10 mouse cellular contexts compared by ENCODE assay signal in the genomic region with DNA sequence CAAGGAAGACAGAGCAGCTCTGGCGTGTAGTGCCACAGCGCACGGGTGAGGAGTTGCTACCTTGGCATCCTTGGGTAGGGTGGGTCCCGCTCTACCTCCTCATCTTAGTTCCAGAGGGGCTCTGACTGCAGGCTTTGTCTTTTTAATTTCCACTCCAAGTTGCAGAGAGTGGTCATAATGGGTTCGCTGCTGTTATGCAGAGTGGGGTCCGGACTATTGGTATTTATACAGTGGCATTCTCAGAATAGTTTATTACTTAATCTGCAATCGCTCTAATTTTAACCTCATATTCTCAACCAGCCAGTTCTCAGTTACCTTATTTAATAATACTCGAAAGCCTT. TPM values are rescaled to one million over a fixed set of nuclear protein-coding genes. Genes with fewer than 3 reads are reported as not detected.
A peak's percentile ranks its signal among the peaks of the same experiment; 100 is the strongest.
DNase-seq lines count a peak whose midpoint lies in the region; ATAC-seq and TF ChIP-seq lines count a peak whose summit lies in the region.
"Had no signal": no experiment of that assay in that cellular context is flagged by ENCODE, and none has a peak within 500 bp of the region (broad histone marks: within the 10 kb centered on the region; RNA-seq: fewer than 3 reads in every experiment).

No protein-coding gene starts in this region.

- no peaks in the 10 kb centered on the region for H3K36me3 ChIP-seq in heart, embryonic 16.5 days (ENCODE audit: control insufficient read depth, insufficient read depth)
- H3K36me3 ChIP-seq in hindbrain, embryonic 15.5 days = no peaks in the 10 kb centered on the region
- H3K36me3 ChIP-seq in midbrain, embryonic 13.5 days = no peaks in the 10 kb centered on the region

- intact Hi-C loops in heart, postnatal 10 days (cut with DNase I) = loop anchor here (2.0 kb wide), 1 partner anchor 34 kb away; no protein-coding TSS in a partner anchor

- H3K4me3 ChIP-seq in heart, embryonic 16.5 days (ENCODE audit: low read length) = peak overlapping the region; percentile 63
- peak overlapping the region; percentile 80 for H3K4me3 ChIP-seq in cortical plate, adult 2 months (ENCODE audit: insufficient read depth, low read length)
- peak overlapping the region; percentile 56 for H3K4me3 ChIP-seq in hindbrain, embryonic 15.5 days
- peak overlapping the region; percentile 58 for H3K4me3 ChIP-seq in midbrain, embryonic 13.5 days (replicated peaks)
- H3K4me3 ChIP-seq: myocyte had no signal

- H3K27me3 ChIP-seq in heart, embryonic 16.5 days (ENCODE audit: control insufficient read depth, insufficient read depth, low read length) = no peaks in the 10 kb centered on the region
- no peaks in the 10 kb centered on the region for H3K27me3 ChIP-seq in hindbrain, embryonic 15.5 days
- H3K27me3 ChIP-seq in midbrain, embryonic 13.5 days = 0 out of 2 replicates have a peak, but pooled peaks cover 3% of the 10 kb centered on the region
- H3K27me3 ChIP-seq: CH12.LX had no signal

- ATAC-seq in heart, embryonic 16.5 days (replicated peaks; ENCODE audit: extremely low read depth, insufficient read depth, low FRiP score) = no peak
- no peak for ATAC-seq in hindbrain, embryonic 15.5 days (ENCODE audit: low FRiP score, low read depth)
- no peak; the same call in 1 of the 2 replicates for ATAC-seq in midbrain, embryonic 13.5 days
- no peak for ATAC-seq in monocyte, adult 5-6 weeks (replicated peaks; ENCODE audit: insufficient number of reproducible peaks, low FRiP score, low TSS enrichment, poor library complexity, severe bottlenecking)

- H3K27ac ChIP-seq in heart, embryonic 16.5 days (ENCODE audit: low read length) = peak overlapping the region; percentile 69
- H3K27ac ChIP-seq in cortical plate, adult 2 months (ENCODE audit: insufficient read depth, low read length) = no peak overlapping the region
- H3K27ac ChIP-seq in hindbrain, embryonic 15.5 days (replicated peaks) = peak overlapping the region; percentile 79
- peak overlapping the region; percentile 67 for H3K27ac ChIP-seq in midbrain, embryonic 13.5 days

- peaks cover 11% of the 10 kb centered on the region for H3K4me1 ChIP-seq in heart, embryonic 16.5 days (ENCODE audit: control insufficient read depth, insufficient read depth, low read length)
- peaks cover 6% of the 10 kb centered on the region; the same call in 1 of the 2 replicates for H3K4me1 ChIP-seq in cortical plate, adult 2 months (ENCODE audit: control insufficient read depth, insufficient read depth, low read length)
- H3K4me1 ChIP-seq in hindbrain, embryonic 15.5 days (replicated peaks) = peaks cover 26% of the 10 kb centered on the region
- peaks cover 16% of the 10 kb centered on the region for H3K4me1 ChIP-seq in midbrain, embryonic 13.5 days (replicated peaks)

- no peak for TF ChIP-seq CTCF in cortical plate, adult 2 months (IDR thresholded peaks at IDR 0.05; ENCODE audit: extremely low read depth, insufficient read depth, low read length)

- H3K9ac ChIP-seq in heart, embryonic 16.5 days (ENCODE audit: low read length) = peak overlapping the region; percentile 78
- H3K9ac ChIP-seq in hindbrain, embryonic 15.5 days = peak overlapping the region; percentile 79
- peak overlapping the region; percentile 83 for H3K9ac ChIP-seq in midbrain, embryonic 13.5 days (replicated peaks)

- WGBS in heart, embryonic 16.5 days = 20% methylated on average over 8 of the region's 8 CpGs
- 14% methylated on average over 8 of the region's 8 CpGs for WGBS in hindbrain, embryonic 15.5 days
- WGBS in midbrain, embryonic 13.5 days = 20% methylated on average over 8 of the region's 8 CpGs

- no peaks in the 10 kb centered on the region for H3K9me3 ChIP-seq in heart, embryonic 16.5 days (replicated peaks; ENCODE audit: control insufficient read depth, low read length)
- H3K9me3 ChIP-seq in hindbrain, embryonic 15.5 days = no peaks in the 10 kb centered on the region
- no peaks in the 10 kb centered on the region for H3K9me3 ChIP-seq in midbrain, embryonic 13.5 days

- H3K4me2 ChIP-seq in heart, embryonic 16.5 days (ENCODE audit: low read depth, low read length) = peak overlapping the region; percentile 68
- H3K4me2 ChIP-seq in hindbrain, embryonic 15.5 days = peak overlapping the region; percentile 59
- peak overlapping the region; percentile 62 for H3K4me2 ChIP-seq in midbrain, embryonic 13.5 days (replicated peaks)

- TF ChIP-seq POLR2A in cortical plate, adult 2 months (IDR thresholded peaks at IDR 0.05; ENCODE audit: extremely low read depth, insufficient read depth, low read length) = no peak

- no peak for DNase-seq in heart, postnatal 10 days
- DNase-seq in c-Kit-positive CD71-positive TER-119-positive erythroid progenitor cells, embryonic 14.5 days (ENCODE audit: low spot score) = no peak
- DNase-seq in spleen, postnatal 10 days (ENCODE audit: low spot score in 2 of 2) = no peak

RNA-seq across cellular contexts. Expression of a gene that starts 0.4 kb away (rescaled TPM):
- 3.6 and 4.4 TPM in 2 replicates for polyA plus RNA-seq in heart, embryonic 16.5 days (2015; fragmentation: Nextera tagmentation; extraction: Ambion mirVana)
- 10 to 100 TPM; 31.0 to 34.8 TPM for total RNA-seq in heart, postnatal 10 days (2021)
- 15.3 and 15.5 TPM in 2 replicates for polyA plus RNA-seq in cortical plate, adult 2 months (2012; rRNA removed)
- polyA plus RNA-seq in hindbrain, embryonic 15.5 days (2015; fragmentation: Nextera tagmentation; extraction: Ambion mirVana) = 6.9 and 7.6 TPM in 2 replicates
- 6.5 and 7.3 TPM in 2 replicates for polyA plus RNA-seq in midbrain, embryonic 13.5 days (2015; fragmentation: Nextera tagmentation; extraction: Ambion mirVana)
- 9.8 to 15.8 TPM (median 10.3 TPM) in 3 replicates for total RNA-seq in monocyte, adult 5-6 weeks (2017)
